Mouse (Mus musculus): ENCODE results near the gene Lasp1.
A peak's percentile ranks its signal among the peaks of the same experiment; 100 is the strongest.
"Not testable (repeated sequence)": the region's sequence is repeated elsewhere in the genome, so short reads cannot be mapped to it uniquely, and the experiment has no call there.

Gene Lasp1

GRCm38 (mm10) chr11:97798782-97799145, at the start of gene Lasp1:
Gene Lasp1, plus strand, starts transcription at chr11:97799000.
- DNase-seq (ENCODE audit: low spot score): peak; percentile 94

- DNase-seq (ENCODE audit: low spot score): no peak
These were observed 45.5 kb upstream of the Lasp1 start for GRCm38 (mm10) chr11:97753277-97753676.

DNA sequence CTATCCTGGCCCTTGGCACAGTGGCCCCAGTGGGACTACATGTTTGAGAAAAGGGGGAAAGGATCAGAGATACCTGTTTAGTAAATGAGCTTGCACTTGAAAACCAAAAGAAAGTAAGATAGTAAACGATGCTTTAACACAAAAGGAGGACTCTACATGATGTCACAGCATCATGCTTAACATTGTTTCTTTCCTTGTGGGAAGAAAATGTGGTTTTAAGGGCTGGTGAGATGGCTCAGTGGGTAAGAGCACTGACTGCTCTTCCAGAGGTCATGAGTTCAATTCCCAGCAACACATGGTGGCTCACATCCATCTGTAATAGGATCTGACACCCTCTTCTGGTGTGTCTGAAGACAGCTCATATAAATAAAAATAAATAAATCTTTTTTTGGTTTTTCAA, 40.7 kb upstream of the Lasp1 start:
- no peak for DNase-seq (ENCODE audit: low spot score)

GRCm38 (mm10) chr11:97758942-97759341, 39.9 kb upstream of the Lasp1 start:
- no peak for DNase-seq (ENCODE audit: low spot score)

DNA sequence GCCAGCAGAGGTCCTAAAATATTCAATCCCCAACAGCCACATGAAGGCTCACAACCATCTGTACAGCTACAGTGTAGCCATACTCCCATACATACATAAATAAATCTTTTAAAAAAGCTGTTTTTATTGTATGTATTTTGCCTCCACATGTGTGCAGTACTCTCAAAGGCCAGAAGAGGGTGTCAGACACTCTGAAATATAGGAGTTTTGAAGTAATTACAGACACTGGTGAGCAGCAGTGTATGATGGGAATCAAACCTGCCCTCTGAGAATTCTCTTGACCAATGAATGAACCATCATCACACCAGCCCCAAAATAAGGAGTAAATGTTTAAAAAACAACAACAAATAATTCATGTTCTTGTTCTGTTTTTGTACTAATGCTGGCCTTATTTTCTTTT, 37.2 kb upstream of the Lasp1 start:
- no peak for DNase-seq (ENCODE audit: low spot score)

- DNase-seq (ENCODE audit: low spot score): peak; percentile 98
These were observed 32.5 kb upstream of the Lasp1 start, which contains the start of gene Cwc25 for GRCm38 (mm10) chr11:97766154-97766881. Gene Cwc25, minus strand, starts transcription at chr11:97766556.

DNA sequence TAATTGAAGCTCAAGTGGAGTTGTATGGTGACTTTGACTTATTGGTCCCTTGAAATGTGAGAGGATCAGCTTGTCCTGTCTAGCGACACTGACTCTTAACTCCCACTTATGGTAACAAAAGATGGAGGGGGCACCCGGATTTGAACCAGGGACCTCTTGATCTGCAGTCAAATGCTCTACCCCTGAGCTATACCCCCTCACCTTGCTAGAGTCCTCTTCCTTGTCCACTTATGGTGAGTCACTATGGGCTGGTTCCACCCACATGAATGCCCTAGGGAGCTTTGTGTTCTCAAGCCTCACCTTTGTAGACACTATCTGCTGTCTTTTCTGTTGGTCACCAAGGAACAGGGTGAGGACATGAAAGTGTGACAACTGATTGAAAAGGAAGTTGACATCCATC, 29.1 kb upstream of the Lasp1 start:
- no peak for DNase-seq (ENCODE audit: low spot score)

DNA sequence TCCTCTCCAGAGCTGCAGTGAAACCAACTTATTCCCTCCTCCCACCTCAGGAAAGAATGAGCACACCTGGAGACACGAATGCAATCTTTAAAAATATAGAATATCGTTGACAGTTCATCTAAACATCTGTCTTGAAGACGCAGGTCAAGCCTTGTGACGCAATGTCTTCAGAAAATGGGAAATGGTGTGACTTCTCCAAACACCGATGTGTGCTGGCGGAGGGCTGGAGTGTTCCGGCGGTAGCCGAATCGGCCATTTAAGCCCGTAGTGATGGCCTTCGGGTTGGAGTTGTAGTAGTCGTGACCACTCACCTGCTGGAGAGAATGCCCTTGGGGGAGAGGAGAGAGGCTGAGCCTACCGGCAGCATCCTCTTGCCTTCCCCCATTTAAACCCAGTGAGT, 27.4 kb upstream of the Lasp1 start:
- no peak for DNase-seq (ENCODE audit: low spot score)

DNA sequence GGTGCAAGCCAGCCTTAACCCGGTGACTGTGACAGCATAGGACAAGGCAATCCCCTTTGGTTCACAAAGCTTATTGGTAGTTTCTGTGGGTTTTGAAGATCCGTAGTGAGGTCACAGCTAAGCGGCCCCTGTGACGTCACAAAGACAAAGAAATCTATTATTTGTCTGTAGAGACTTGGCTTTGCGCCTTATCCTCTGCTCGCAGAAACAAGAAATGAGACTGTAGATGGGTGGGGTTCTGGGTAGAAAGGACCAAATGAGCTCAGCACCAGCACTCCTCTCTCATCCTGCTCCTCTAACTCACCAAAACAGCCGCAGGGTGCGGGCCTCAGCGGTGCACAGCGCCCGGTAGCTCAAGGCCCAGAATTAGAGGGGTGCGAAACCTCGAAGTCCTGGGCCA, 23.6 kb upstream of the Lasp1 start:
- no peak for DNase-seq (ENCODE audit: low spot score)

- DNase-seq (ENCODE audit: low spot score): no peak
These were observed 22.8 kb upstream of the Lasp1 start, which contains the start of gene 1700001P01Rik for GRCm38 (mm10) chr11:97775808-97776496. Gene 1700001P01Rik, minus strand, starts transcription at chr11:97775918.

DNA sequence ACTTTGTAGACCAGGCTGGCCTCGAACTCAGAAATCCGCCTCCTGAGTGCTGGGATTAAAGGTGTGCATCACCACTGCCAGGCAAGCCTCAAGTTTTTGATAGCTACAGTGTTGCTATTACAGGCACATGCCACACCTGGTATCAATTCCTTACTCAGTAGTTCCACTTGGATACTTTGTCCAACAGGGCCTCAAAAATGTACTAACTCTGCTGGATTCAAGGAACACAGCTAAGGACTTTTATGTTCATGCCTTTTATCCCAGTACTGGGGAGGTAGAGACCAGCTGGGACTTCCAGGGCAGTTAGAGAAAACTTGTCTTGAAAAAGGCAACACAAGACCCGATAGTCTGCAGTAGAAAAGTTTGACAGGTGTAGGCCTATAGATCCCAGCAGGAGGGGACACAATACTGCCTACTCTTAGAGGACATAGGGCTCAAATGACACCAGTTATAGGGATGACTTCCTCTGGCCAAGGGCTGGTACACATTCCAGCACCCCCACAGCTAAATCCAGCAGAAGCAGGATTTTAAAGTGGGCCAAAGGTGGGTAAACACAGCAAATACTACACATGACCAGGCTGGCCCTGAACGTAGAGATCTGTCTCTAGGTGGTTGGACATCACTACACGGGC, 22.2 kb upstream of the Lasp1 start:
- DNase-seq (ENCODE audit: low spot score): no peak

DNA sequence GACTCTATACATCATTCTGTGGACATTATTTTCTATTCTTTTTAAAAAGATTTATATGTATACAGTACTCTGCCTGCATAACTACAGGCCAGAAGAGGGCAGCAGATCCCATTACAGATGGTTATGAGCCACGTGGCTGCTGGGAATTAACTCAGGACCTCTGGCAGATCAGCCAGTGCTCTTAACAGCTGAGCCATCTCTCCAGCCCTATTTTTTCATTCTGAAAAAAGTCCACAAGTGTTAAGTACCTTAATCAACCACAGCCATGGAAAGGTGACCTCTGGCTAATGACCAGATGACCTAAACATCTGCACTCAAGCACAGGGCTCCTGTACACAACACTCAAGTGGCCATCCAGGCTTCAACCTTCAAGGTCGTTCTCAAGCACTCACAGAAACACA, 21.7 kb upstream of the Lasp1 start:
- DNase-seq (ENCODE audit: low spot score): peak; percentile 66

DNA sequence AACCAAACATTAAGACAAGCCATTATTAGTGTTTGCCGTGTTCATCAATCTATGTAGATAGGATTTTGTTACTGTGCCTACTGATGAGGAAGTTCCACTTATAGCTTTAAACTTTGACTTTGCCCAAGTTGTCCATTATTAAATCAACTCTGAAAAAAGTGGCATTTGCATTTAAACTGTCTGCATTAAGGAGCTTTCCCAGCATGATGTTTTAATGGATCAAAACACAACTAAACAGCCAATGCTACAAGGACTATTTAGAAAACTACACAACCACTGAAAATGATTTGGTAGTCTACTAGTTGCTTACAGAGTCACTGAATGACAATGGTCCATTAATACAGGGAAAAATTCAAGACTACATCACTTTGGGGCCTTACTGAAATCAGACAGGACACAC, 19.9 kb upstream of the Lasp1 start:
- no peak for DNase-seq (ENCODE audit: low spot score)

DNA sequence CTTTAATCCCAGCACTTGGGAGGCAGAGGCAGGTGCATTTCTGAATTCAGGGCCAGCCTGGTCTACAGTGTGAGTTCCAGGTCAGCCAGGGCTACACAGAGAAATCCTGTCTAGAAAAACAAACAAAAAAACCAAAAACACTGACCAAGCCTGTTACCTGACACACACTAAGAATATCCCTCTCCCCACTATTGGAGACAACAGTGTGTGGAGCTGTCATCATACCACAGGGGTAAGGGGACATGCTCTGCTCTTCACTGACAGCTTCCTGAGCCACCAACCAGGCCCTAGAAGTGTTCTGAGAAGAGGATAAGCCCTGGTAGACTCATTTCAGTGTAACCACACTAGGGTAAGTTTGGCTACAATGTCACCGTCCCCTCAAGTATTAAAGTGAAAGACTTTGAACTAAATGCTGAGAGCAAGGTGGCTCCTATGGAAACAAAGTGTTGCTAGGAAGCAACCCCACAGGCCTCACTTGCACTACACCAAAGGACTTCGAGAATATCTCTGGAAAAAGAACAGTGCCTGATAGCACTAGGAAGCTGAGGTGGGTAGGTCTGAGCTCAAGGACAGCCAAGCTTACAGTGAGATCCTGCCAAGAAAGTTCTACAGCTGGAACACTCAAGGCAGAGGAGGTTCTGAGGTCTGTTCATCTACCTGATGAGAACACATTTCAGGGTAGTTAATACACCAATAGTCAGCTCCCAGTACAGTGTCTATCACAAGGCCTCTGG, 18.7 kb upstream of the Lasp1 start:
- DNase-seq (ENCODE audit: low spot score): no peak

GRCm38 (mm10) chr11:97781478-97781831, 17.3 kb upstream of the Lasp1 start:
- no peak for DNase-seq (ENCODE audit: low spot score)

GRCm38 (mm10) chr11:97781832-97782563, 16.8 kb upstream of the Lasp1 start, which contains the start of gene Rpl23:
Gene Rpl23, minus strand, starts transcription at chr11:97782437.
- DNase-seq (ENCODE audit: low spot score): peak; percentile 99

DNA sequence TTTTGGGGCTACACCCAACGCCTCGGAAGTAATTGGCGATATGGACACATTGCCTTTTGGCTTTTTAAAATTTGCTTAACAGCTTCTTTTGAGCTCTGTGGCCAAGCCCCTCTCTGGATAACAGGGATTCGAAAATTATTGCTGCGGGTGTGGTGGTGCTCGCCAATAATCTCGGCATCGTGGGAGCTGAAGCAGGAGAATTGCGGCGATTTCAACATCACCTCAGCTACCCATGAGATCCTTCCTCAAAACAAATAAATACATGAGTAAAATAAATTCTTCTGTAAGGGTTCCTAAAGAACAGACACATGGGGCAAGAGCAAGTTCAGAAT, 16.3 kb upstream of the Lasp1 start:
- DNase-seq (ENCODE audit: low spot score): no peak

- DNase-seq (ENCODE audit: low spot score): no peak
These were observed 10.8 kb upstream of the Lasp1 start for GRCm38 (mm10) chr11:97787961-97788360.

GRCm38 (mm10) chr11:97789727-97790126, 9.1 kb upstream of the Lasp1 start:
- DNase-seq (ENCODE audit: low spot score): no peak

GRCm38 (mm10) chr11:97790778-97791438, 7.9 kb upstream of the Lasp1 start:
- DNase-seq (ENCODE audit: low spot score): not testable (repeated sequence)

DNA sequence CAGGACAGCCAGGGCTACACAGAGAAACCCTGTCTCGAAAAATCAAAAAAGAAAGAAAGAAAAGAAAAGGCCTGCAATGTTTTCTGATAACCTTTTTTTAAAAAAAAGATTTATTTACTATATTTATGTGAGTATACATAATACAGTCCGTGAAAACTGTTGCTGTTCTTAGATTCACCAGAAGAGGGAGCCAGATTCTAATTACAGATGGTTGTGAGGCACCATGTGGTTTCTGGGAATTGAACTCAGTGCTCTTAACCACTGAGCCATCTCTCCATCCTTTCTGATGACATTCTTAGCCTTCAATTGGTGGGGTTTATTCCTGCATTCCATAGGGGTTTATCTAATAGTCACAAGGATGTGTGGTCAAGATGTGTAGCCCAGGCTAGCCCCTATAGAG, 5.6 kb upstream of the Lasp1 start:
- peak; percentile 88 for DNase-seq (ENCODE audit: low spot score)

Data from embryo, embryonic 10.5 days (tissue).